Mouse (Mus musculus) E14TG2a.4 (cell line): ENCODE measurements at regions not wholly inside any gene's neighbourhood (a gene's known extent, or its start where the extent isn't known, plus 50 kb on each side); places are given as distances from the start of the nearest gene placed in this dataset.

ENCODE experiments used
- H3K27me3 ChIP-seq: 2 replicates; pipeline ENCODE4 v1.6.1; 2014; ENCODE audit warnings: low read length, control low read depth; ENCODE audit not compliant: insufficient read depth
- H3K36me3 ChIP-seq: 2 replicates; pipeline ENCODE4 v1.6.1; 2014; ENCODE audit warnings: low read length, control low read depth; ENCODE audit not compliant: insufficient read depth
- H3K4me1 ChIP-seq: replicated peaks from 2 replicates; pipeline ENCODE4 v1.6.1; 2014; ENCODE audit warnings: low read depth, low read length, control low read depth
- H3K4me3 ChIP-seq: replicated peaks from 2 replicates; pipeline ENCODE4 v1.5.1; 2014; ENCODE audit warnings: mild to moderate bottlenecking, low read length
- H3K9me3 ChIP-seq: 2 replicates; pipeline ENCODE4 v1.6.1; 2014; ENCODE audit warnings: low read length, control low read depth
- CTCF ChIP-seq: conservative IDR thresholded peaks from 2 replicates; pipeline ENCODE4 v1.5.1; 2014; ENCODE audit warnings: low read length
- NANOG ChIP-seq: IDR thresholded peaks from 2 replicates; pipeline ENCODE4 v1.6.1; 2014; ENCODE audit warnings: borderline replicate concordance, low read length, mixed read lengths
- POU5F1 ChIP-seq: IDR thresholded peaks from 2 replicates; pipeline ENCODE4 v1.6.1; 2014; ENCODE audit warnings: low read length, borderline replicate concordance

DNA sequence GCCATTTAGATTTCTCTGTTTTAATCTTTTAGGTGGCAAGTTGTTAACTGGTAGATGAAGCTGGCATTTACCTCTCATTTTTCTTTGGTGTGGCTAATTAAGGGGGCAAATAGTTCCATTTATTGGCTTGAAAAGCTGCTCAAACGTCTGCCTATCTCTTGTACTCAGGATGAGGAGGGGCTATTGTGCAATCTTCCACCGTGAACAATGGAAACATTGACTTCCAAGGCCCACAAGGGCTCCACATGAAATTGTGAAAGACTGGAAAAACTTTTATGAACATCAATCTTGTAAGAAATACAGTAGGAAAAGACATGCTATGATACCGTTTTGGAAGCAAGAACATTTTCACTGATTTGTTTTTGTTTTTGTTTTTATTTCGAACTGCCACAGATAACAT, 541.6 kb upstream of the Atp2b1 start:
- Histone ChIP-seq H3K36me3 (no peaks in the 10 kb centered on the region), H3K4me3 (no peak overlapping the region), H3K4me1 (no peaks in the 10 kb centered on the region), H3K9me3 (no peaks in the 10 kb centered on the region), H3K27me3 (no peaks in the 10 kb centered on the region)
- TF ChIP-seq CTCF = no peak
- no peak for TF ChIP-seq POU5F1
- no peak for TF ChIP-seq NANOG

- TF ChIP-seq CTCF = no peak
- no peak for TF ChIP-seq NANOG
- no peak for TF ChIP-seq POU5F1
- H3K4me1 ChIP-seq = no peaks in the 10 kb centered on the region
These were observed 540.9 kb upstream of the Atp2b1 start for GRCm38 (mm10) chr10:98373314-98373713.

DNA sequence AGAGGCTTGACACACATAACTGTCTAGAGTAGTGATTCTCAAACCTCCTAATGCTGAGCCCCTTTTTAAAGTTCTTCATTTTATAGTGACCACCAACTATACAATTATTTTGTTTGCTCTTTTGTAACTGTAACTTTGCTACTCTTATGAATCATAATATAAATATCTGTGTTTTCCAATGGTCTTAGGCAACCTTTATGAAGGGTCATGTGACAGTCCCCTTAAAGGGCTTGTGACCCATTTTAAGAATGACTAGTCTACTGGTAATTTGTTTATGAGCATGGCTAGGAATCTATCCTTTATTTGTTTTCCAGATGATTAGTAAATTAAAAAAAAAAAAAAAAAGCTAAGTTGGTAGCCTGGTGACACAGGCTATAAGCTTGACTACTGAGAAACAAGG, 539.5 kb upstream of the Atp2b1 start:
- TF ChIP-seq NANOG (no peak), POU5F1 (no peak), CTCF (no peak)
- H3K4me3 ChIP-seq = no peak overlapping the region
- no peaks in the 10 kb centered on the region for H3K4me1 ChIP-seq
- no peaks in the 10 kb centered on the region for H3K36me3 ChIP-seq
- H3K27me3 ChIP-seq = no peaks in the 10 kb centered on the region
- H3K9me3 ChIP-seq = no peaks in the 10 kb centered on the region

More at GRCm38 (mm10) chr10:98373314-98373713, 540.9 kb upstream of the Atp2b1 start:
- no peaks in the 10 kb centered on the region for H3K27me3 ChIP-seq
- H3K9me3 ChIP-seq = no peaks in the 10 kb centered on the region
- H3K36me3 ChIP-seq = no peaks in the 10 kb centered on the region
- H3K4me3 ChIP-seq = no peak overlapping the region

DNA sequence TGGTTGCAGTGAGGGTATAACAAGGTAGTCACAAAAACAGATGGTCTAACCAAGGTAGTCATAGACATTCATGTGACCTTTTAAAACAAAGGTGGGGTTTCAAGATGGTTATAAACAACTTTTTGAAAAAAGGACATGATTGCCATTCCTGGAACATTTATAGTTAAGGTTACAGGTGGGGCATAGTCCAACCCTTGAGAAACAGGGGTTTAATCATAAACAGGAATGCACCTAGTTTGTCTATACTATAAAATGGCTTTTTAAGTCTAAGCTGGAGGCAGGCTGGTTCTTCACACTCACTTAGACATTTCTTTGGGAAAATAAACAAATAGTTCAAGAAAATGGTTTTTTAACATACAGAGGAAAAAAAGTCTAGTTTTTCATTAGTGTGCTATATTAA, 525.7 kb upstream of the Atp2b1 start:
- H3K9me3 ChIP-seq = no peaks in the 10 kb centered on the region
- no peaks in the 10 kb centered on the region for H3K27me3 ChIP-seq

DNA sequence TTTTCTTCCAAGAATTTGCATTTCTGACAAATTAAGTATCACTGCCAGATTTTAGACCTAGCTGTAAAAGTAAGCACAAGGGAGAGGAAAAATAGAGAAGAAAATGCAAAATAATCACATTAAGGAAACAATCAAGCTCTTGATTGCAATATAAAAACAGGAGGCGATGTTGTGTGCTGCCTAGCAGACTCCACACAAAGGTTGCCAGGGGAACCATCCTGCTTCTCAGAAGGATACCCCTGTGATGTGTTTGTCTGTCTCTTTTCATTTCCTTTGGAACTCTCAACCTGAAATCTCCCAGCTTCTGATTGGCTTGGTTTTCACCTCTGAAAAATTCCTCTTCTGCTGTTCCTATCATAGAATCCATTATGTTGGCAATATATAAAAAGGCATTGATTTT, 514.3 kb upstream of the Atp2b1 start:
- Histone ChIP-seq H3K4me1 (no peaks in the 10 kb centered on the region), H3K36me3 (no peaks in the 10 kb centered on the region)

More for the DNA sequence above, 525.7 kb upstream of the Atp2b1 start:
- TF ChIP-seq POU5F1 = no peak
- no peak for TF ChIP-seq CTCF
- TF ChIP-seq NANOG = no peak
- Histone ChIP-seq H3K36me3 (no peaks in the 10 kb centered on the region), H3K4me1 (no peaks in the 10 kb centered on the region), H3K4me3 (no peak overlapping the region)

GRCm38 (mm10) chr10:98417807-98418743, 496.1 kb upstream of the Atp2b1 start:
- Histone ChIP-seq H3K9me3 (no peaks in the 10 kb centered on the region), H3K4me1 (no peaks in the 10 kb centered on the region), H3K36me3 (no peaks in the 10 kb centered on the region), H3K4me3 (no peak overlapping the region), H3K27me3 (no peaks in the 10 kb centered on the region)
- TF ChIP-seq NANOG = no peak
- TF ChIP-seq CTCF = no peak
- no peak for TF ChIP-seq POU5F1

More for the DNA sequence above, 514.3 kb upstream of the Atp2b1 start:
- no peaks in the 10 kb centered on the region for H3K9me3 ChIP-seq
- no peak overlapping the region for H3K4me3 ChIP-seq
- H3K27me3 ChIP-seq = no peaks in the 10 kb centered on the region
- TF ChIP-seq NANOG = no peak
- no peak for TF ChIP-seq CTCF
- no peak for TF ChIP-seq POU5F1

- Histone ChIP-seq H3K9me3 (peaks cover 6% of the 10 kb centered on the region), H3K4me3 (no peak overlapping the region), H3K36me3 (no peaks in the 10 kb centered on the region), H3K4me1 (no peaks in the 10 kb centered on the region), H3K27me3 (no peaks in the 10 kb centered on the region)
- TF ChIP-seq CTCF (no peak), POU5F1 (no peak), NANOG (no peak)
These were observed 489.8 kb upstream of the Atp2b1 start for GRCm38 (mm10) chr10:98424450-98424849.

DNA sequence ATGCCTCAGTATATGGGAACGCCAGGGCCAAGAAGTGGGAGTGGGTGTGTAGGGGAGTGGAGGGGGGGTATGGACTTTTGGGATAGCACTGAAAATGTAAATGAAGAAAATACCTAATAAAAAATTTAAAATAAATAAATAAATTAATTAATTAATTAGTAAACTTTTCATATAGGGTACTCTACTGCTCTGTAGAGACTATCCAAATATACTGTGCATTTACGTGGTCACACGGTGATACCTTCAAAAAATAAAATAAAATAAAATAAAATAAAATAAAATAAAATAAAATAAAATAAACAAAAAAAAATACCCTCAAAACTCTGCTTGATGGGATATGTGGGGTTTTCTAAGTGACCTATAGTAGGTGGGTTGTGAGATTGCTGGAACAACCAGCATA, 479.2 kb upstream of the Atp2b1 start:
- H3K36me3 ChIP-seq = no peaks in the 10 kb centered on the region
- no peaks in the 10 kb centered on the region for H3K27me3 ChIP-seq
- no peaks in the 10 kb centered on the region for H3K4me1 ChIP-seq
- TF ChIP-seq NANOG (no peak), CTCF (no peak), POU5F1 (no peak)
- H3K9me3 ChIP-seq = no peaks in the 10 kb centered on the region
- no peak overlapping the region for H3K4me3 ChIP-seq
